Mouse (Mus musculus) Patski (cell line): ENCODE measurements around the gene Treml2. TPM values are rescaled to one million over a fixed set of nuclear protein-coding genes. Genes with fewer than 3 reads are reported as not detected.
"Not testable (repeated sequence)": the region's sequence is repeated elsewhere in the genome, so short reads cannot be mapped to it uniquely, and the experiment has no call there.

Experiments used
- ATAC-seq: fragments of 100-300 bp; one replicate; pipeline ENCODE4 v1.8.0; 2021
- CTCF ChIA-PET: fragments of 350-600 bp; sonication (Branson Sonifier 250); formaldehyde crosslinking; loops from one replicate; lab custom pipeline; 2022; ENCODE audit warnings: inconsistent platforms; lab: Charles Lee
- POLR2A ChIA-PET: fragments of 350-600 bp; sonication (Branson Sonifier 250); formaldehyde crosslinking; loops from one replicate; lab custom pipeline; 2022; ENCODE audit warnings: antibody characterized with exemption, inconsistent platforms; lab: Charles Lee
- DNase-seq: peaks from one replicate; pipeline ENCODE4 v3.0.0-alpha.2; 2011; ENCODE audit warnings: low read depth, low spot score
- H3K27me3 ChIP-seq: fragments of 371-371 bp; one replicate; pipeline ENCODE4 v1.5.1; 2021
- CTCF ChIP-seq: fragments of 100-300 bp; IDR thresholded peaks from one replicate; pipeline ENCODE4 v1.5.1; 2021
- in situ Hi-C: fragments of 300-500 bp; cut with MboI; formaldehyde crosslinking; loops from 3 replicates; pipeline ENCODE4 v1.11.1; 2018; ENCODE audit warnings: low pct_unique_long_range_greater_than_20kb, mixed read lengths
- polyA plus RNA-seq: library from polyadenylated mRNA; unstranded; gene quantifications from one replicate; pipeline ENCODE4 v1.2.3, GENCODE M21; 2021

Gene Treml2
- polyA plus RNA-seq, 1 experiment from 2014 or later, result not detected

DNA sequence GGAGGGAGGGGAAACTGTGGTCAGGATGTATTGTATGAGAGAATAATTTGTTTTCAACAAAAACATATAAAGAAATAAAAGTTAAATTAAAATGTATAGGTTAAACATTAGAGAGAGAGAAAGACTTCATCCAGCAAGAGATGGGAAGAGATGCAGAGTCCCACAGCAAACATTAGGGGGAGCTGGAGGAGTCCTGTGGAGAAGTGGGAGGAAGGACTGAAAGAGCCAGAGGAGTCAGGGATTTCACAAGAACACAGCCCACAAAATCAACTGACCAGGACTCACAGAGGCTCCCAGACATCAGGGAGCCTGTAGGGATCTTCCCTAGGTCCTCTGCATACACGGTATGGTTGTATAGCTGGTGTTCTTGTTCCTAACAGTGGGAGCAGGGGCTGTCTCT lies 12.5 kb upstream of the Treml2 start:
- peak; percentile 43 for TF ChIP-seq CTCF
- POLR2A ChIA-PET, result interaction anchor here (0.8 kb wide), 1 partner anchor 16 kb away, joined by 3 read pairs; no protein-coding TSS in a partner anchor
- in situ Hi-C loops, result loop anchor here (25.0 kb wide), 1 partner anchor 326 kb away; no protein-coding TSS in a partner anchor
- DNase-seq (no peak), ATAC-seq (no peak)
- H3K27me3 ChIP-seq, result peaks cover 4% of the 10 kb centered on the region
- CTCF ChIA-PET, result interaction anchor here (0.9 to 1.6 kb wide), 6 partner anchors 9 to 50 kb away, joined by 3 to 5 read pairs (median 4); no protein-coding TSS in a partner anchor

DNA sequence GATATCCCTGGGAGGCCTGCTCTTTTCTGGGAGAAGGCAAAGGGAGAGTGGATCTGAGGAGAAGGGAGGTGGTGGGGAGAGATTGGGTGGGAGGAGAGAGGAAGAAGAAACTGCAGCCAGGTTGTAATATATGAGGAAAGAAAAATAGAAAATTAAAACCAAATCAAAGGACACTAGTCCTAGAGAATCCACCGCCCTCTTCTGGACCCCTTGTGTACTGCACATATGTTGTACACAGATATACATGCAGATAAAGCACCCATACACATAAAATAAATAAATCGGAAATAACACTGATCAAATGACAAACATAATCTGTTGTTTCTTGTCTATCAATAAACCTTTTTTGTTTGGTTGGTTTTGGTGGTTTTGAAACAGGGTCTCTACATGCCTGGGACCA lies 12.0 kb upstream of the Treml2 start:
- peak; percentile 35 for TF ChIP-seq CTCF
- POLR2A ChIA-PET, result no interaction called here
- in situ Hi-C loops, result loop anchor here (25.0 kb wide), 1 partner anchor 325 kb away; no protein-coding TSS in a partner anchor
- CTCF ChIA-PET, result interaction anchor here (0.9 to 1.4 kb wide), 7 partner anchors 9 to 49 kb away, joined by 3 to 5 read pairs (median 4); no protein-coding TSS in a partner anchor
- DNase-seq (no peak), ATAC-seq (no peak)
- peaks cover 4% of the 10 kb centered on the region for H3K27me3 ChIP-seq

DNA sequence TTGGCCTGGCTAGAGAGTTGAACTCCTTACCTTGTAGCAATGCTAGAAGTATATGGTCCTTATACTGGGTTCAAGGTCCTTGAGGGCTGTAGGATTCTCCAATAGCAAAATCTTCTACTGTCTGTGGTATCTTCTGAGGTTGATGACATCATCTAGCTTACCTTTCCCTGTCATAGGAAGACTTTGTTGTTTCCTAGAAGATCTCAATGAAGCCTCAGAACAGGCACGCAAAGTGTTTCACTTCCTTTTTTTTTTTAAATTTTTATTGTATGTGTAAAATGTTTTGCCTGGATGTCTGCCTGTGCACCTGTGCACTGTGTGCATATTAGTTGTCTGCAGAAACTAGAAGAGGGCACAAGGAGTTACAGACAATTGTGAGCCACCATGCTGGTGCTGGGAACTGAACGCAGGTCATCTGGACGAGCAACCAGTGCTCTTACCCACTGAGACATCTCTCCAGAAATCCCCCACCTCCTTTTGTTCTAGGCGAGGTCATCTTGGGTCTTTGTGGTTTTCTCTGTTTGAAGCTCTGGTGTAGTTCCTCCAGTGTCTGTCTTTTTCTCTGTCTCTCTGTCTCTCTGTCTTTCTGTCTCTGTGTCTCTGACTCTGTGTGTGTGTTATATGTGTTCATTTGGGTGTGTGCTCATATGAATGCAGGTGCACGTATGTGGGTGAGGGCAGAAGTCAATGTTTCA lies 5.7 kb upstream of the Treml2 start:
- peaks cover 4% of the 10 kb centered on the region for H3K27me3 ChIP-seq
- in situ Hi-C loops, result loop anchor here (25.0 kb wide), 1 partner anchor 319 kb away; no protein-coding TSS in a partner anchor
- POLR2A ChIA-PET, result no interaction called here

DNA sequence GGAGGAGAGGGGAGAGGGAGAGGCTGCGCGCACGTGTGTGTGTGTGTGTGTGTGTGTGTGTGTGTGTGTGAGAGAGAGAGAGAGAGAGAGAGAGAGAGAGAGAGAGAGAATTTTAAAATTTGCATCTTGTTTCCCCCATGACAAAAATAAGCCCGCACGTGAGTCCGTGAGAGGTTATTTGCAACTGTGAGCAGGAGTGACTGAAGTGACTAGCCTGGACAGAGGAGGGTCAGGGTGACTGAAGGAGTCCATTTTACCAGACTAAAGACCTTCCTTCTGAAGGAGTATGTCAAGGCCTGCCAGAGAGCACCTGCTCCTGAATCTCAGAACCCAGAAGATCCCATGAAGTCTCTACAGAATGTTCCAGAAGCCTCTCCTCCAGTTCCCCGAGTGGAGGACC lies 458 bp downstream of the Treml2 start:
- in situ Hi-C loops, result loop anchor here (25.0 kb wide), 1 partner anchor 313 kb away; no protein-coding TSS in a partner anchor
- POLR2A ChIA-PET, result no interaction called here
- TF ChIP-seq CTCF, result no peak

More for the DNA sequence above, 5.7 kb upstream of the Treml2 start:
- TF ChIP-seq CTCF, result no peak
- ATAC-seq (no peak), DNase-seq (no peak)
- CTCF ChIA-PET, result interaction anchor here (1.0 to 1.3 kb wide), 2 partner anchors 13 to 44 kb away, joined by 3 read pairs; no protein-coding TSS in a partner anchor

DNA sequence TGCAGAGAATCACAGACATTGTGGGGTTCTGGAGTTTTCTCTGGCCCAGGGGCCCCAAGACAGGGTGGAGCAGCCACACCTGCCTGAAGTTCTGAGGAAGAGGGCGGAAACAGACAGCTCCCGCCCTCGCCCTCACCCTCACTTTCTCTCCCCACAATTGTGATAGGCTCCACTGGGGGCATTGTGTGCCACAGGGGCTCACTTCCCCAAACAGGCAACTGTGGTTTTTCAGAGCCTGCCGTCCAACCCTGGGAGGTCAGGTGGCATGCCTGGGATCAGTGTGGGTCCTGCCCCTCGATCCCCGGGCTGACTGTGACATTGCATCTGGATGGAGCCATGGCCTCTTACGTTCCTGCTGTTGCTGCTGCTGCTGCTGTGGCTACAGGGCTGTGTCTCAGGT lies 901 bp downstream of the Treml2 start:
- in situ Hi-C loops, result no loop called here
- POLR2A ChIA-PET, result no interaction called here
- no peak for ATAC-seq
- peaks cover 5% of the 10 kb centered on the region for H3K27me3 ChIP-seq
- CTCF ChIA-PET, result interaction anchor here (1.0 to 1.1 kb wide), 2 partner anchors 11 to 13 kb away, joined by 3 to 4 read pairs; no protein-coding TSS in a partner anchor
- no peak for DNase-seq
- TF ChIP-seq CTCF, result no peak

More for the DNA sequence above, 458 bp downstream of the Treml2 start:
- CTCF ChIA-PET, result interaction anchor here (1.1 kb wide), 1 partner anchor 11 kb away, joined by 3 read pairs; no protein-coding TSS in a partner anchor
- DNase-seq (no peak), ATAC-seq (no peak)
- peaks cover 5% of the 10 kb centered on the region for H3K27me3 ChIP-seq

DNA sequence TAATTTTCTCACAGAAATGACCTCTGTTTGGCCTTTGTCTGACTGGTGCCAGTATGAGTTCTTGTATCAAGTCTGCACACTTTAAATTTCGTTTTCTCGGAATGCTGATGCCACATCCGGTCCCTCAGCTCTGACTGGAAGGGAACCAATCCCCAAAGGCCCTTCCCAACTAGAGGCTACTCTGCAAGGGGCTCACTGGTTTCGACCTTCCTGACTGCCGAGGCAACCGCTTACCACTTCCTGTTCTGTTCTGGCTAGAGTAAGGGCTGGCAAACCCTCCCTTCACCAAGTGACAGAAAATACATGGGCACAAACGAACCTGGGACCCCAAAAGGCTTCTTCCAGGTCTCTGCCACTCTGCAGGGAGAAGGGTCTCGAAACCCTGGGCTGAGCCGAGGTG lies 1.6 kb downstream of the Treml2 start:
- POLR2A ChIA-PET, result no interaction called here

DNA sequence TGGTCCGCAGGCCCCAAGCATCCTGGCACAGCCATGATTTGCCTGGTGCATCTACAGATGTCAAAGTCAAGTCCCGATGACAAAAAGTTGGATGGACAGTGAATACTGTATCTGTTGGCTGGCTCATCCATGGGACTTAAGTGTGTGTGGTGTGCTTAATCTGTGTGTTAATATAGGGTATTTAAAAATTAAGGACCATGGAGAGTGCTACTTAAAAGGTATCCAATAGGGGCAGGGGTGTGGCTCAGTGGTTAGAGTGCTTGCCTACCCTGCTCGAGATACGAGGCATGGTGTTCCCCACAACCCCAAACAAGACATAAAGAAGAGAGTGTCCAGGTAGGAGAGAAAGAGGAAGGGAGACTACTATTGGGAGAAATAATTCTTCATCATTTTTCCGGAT lies 2.5 kb downstream of the Treml2 start:
- ChIA-PET CTCF (no interaction called here), POLR2A (interaction anchor here (1.2 kb wide), 1 partner anchor 15 kb away, joined by 3 read pairs; no protein-coding TSS in a partner anchor)
- DNase-seq, result no peak
- in situ Hi-C loops, result no loop called here
- no peak for ATAC-seq
- no peak for TF ChIP-seq CTCF
- peaks cover 10% of the 10 kb centered on the region for H3K27me3 ChIP-seq

More for the DNA sequence above, 1.6 kb downstream of the Treml2 start:
- in situ Hi-C loops, result no loop called here
- DNase-seq (no peak), ATAC-seq (no peak)
- peaks cover 5% of the 10 kb centered on the region for H3K27me3 ChIP-seq
- CTCF ChIA-PET, result interaction anchor here (1.0 kb wide), 1 partner anchor 14 kb away, joined by 4 read pairs; no protein-coding TSS in a partner anchor
- no peak for TF ChIP-seq CTCF

DNA sequence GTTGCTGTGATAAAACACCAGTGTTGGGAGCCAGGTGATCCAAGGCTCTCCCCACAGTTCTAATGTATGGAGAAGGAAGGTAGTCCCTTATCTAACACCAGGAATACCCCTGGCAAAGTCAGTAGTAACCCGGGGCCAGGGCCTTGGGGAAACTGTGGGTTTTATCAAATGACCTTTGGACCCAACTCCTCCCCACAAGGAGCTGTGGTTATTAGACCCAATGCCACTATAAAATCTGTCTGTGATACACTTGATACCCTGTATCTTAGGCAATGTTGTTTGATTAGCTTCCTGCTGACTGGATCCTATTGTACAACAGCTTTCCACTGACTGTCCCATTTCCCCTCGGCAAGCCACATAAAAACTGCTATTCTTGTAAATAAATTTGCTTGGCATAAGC lies 12.8 kb downstream of the Treml2 start:
- TF ChIP-seq CTCF, result no peak
- no peak for DNase-seq
- ATAC-seq, result no peak
- ChIA-PET CTCF (no interaction called here), POLR2A (no interaction called here)
- in situ Hi-C loops, result no loop called here
- H3K27me3 ChIP-seq, result peaks cover 17% of the 10 kb centered on the region

DNA sequence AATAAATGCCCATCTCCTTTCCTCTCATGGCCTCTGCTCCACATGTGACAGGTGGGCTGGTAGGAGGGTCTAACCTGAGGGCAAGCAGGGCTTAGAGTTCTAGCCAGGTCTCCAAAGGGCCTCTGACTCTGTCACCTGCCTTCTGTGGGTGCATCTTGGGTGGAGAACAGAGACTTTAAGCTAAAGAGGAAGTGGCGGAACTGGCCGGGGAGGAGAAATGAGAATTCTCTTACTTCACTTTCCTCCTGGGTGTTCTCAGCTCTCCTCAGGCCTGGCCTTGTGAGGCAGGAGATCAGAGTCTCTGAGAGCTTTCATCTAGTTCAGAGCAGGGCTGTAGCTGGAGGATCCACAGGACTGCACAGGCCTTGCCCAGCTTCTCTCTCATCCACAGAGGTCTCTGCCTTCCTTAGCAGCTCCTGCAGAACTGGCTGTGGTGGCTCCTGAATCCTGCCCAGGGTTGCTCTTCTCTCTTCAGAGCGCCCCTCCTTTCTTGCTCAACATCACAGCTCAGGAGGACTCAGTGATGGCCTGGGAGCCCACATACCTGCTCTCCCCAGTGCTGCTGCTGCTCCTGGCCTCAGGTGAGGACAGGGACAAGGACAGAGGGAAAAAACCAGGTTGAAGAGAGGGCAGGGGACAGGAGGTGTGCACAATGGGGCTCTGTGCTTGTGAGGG lies 16.7 kb downstream of the Treml2 start, which contains the start of gene B430306N03Rik:
Gene B430306N03Rik, plus strand, starts transcription at position 237 of the 675 bp plus-strand sequence.
- in situ Hi-C loops, POLR2A ChIA-PET, DNase-seq, H3K27me3 ChIP-seq, CTCF ChIA-PET, ATAC-seq: not testable (repeated sequence)

DNA sequence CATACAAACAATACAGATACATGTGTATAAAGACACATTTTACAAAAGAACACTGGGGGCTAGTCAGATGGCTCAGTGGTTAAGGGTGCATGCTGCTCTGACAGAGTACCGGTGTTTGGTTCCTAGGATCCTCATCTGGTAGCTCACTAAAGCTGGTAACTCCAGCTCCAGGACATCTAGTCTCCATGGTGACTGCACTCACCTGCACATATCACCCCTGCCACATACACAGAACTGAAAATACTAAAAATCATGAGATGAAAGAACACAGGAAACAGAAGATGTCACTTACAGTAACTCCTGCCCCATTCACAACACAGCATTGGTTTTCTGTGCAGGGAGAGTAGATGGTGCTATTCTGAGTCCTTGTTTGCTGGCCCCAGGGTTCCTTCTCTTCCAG lies 19.4 kb downstream of the Treml2 start:
- CTCF ChIA-PET, result no interaction called here

More for the DNA sequence above, 19.4 kb downstream of the Treml2 start:
- no peak for DNase-seq
- TF ChIP-seq CTCF, result no peak
- ATAC-seq, result no peak
- in situ Hi-C loops, result no loop called here
- POLR2A ChIA-PET, result no interaction called here
- H3K27me3 ChIP-seq, result peaks cover 6% of the 10 kb centered on the region
